Mouse (Mus musculus) forebrain, embryonic 11.5 days (tissue): Measurements from ENCODE around the gene Prkcb. TPM values are rescaled to one million over a fixed set of nuclear protein-coding genes. Genes with fewer than 3 reads are reported as not detected.

Experiments used
- ATAC-seq: fragments of 200-750 bp; cut with Nextera tagmentation; replicated peaks from 2 replicates; pipeline ENCODE4 v1.8.0; 2017; ENCODE audit warnings: moderate TSS enrichment; ENCODE audit not compliant: low FRiP score
- DNase-seq: peaks from one replicate; pipeline ENCODE4 v3.0.0-alpha.2; 2017; ENCODE audit warnings: low spot score
- H3K27ac ChIP-seq: fragments of 300-500 bp; sonication (generic); 2 replicates; pipeline ENCODE4 v1.5.1; 2014; ENCODE audit warnings: low read depth, low read length
- H3K27me3 ChIP-seq: fragments of 300-500 bp; sonication (generic); 2 replicates; pipeline ENCODE4 v1.6.1; 2014; ENCODE audit warnings: mild to moderate bottlenecking, low read length, mixed read lengths; ENCODE audit not compliant: control insufficient read depth, insufficient read depth
- H3K36me3 ChIP-seq: fragments of 300-500 bp; sonication (generic); 2 replicates; pipeline ENCODE4 v1.6.1; 2014; ENCODE audit warnings: mild to moderate bottlenecking, low read length, moderate library complexity, mixed read lengths; ENCODE audit not compliant: control insufficient read depth, insufficient read depth
- H3K4me1 ChIP-seq: fragments of 300-500 bp; sonication (generic); replicated peaks from 2 replicates; pipeline ENCODE4 v1.6.1; 2014; ENCODE audit warnings: low read length, mixed read lengths; ENCODE audit not compliant: control insufficient read depth, insufficient read depth
- H3K4me2 ChIP-seq: fragments of 300-500 bp; sonication (generic); 2 replicates; pipeline ENCODE4 v1.6.1; 2014; ENCODE audit warnings: low read depth, mild to moderate bottlenecking, low read length, moderate library complexity, mixed read lengths; ENCODE audit not compliant: severe bottlenecking
- H3K4me3 ChIP-seq: fragments of 300-500 bp; sonication (generic); 2 replicates; pipeline ENCODE4 v1.5.1; 2014; ENCODE audit warnings: low read depth, low read length
- H3K9ac ChIP-seq: fragments of 300-500 bp; sonication (generic); 2 replicates; pipeline ENCODE4 v1.6.1; 2014; ENCODE audit warnings: low read length
- H3K9me3 ChIP-seq: fragments of 300-500 bp; sonication (generic); 2 replicates; pipeline ENCODE4 v1.6.1; 2016; ENCODE audit warnings: low read length, mixed read lengths; ENCODE audit not compliant: control insufficient read depth
- WGBS: fragments of 180-500 bp; shearing (Covaris S2); extraction: QIAGEN DNeasy Blood & Tissue Kit; methylation state at CpG from one replicate; pipeline ENCODE4 v1.1.7; 2014; 5-methylcytosine and 5-hydroxymethylcytosine counted together
- polyA plus RNA-seq: library from polyadenylated mRNA; unstranded; fragments of >200 nt; fragmentation: Nextera tagmentation; extraction: Ambion mirVana; gene quantifications from 2 replicates; pipeline ENCODE4 v1.2.1, GENCODE M21; 2014

Prkcb gene
- polyA plus RNA-seq, 1 experiment from 2014 or later: 10.0 TPM

GRCm38 (mm10) chr7:122487929-122488571, 199.5 kb downstream of the Prkcb start:
- Histone ChIP-seq H3K9me3 (no peaks in the 10 kb centered on the region), H3K27me3 (no peaks in the 10 kb centered on the region), H3K36me3 (no peaks in the 10 kb centered on the region), H3K9ac (no peak overlapping the region), H3K27ac (no peak overlapping the region), H3K4me2 (no peak overlapping the region), H3K4me1 (0 out of 2 replicates have a peak, but pooled peaks cover 2% of the 10 kb centered on the region), H3K4me3 (no peak overlapping the region)
- 47% methylated on average over 11 of the region's 11 CpGs for WGBS
- ATAC-seq (no peak), DNase-seq (no peak)

- no peak overlapping the region for H3K4me2 ChIP-seq
- H3K9ac ChIP-seq: no peak overlapping the region
- no peaks in the 10 kb centered on the region for H3K36me3 ChIP-seq
- H3K4me3 ChIP-seq: no peak overlapping the region
- 0 out of 2 replicates have a peak, but pooled peaks cover 2% of the 10 kb centered on the region for H3K4me1 ChIP-seq
- H3K27ac ChIP-seq: no peak overlapping the region
- DNase-seq (no peak), ATAC-seq (no peak)
- 87% methylated on average over 8 of the region's 8 CpGs for WGBS
- no peaks in the 10 kb centered on the region for H3K27me3 ChIP-seq
- no peaks in the 10 kb centered on the region for H3K9me3 ChIP-seq
Measured at GRCm38 (mm10) chr7:122492041-122492440, 203.5 kb downstream of the Prkcb start.

GRCm38 (mm10) chr7:122492936-122493335, 204.4 kb downstream of the Prkcb start:
- H3K36me3 ChIP-seq: no peaks in the 10 kb centered on the region
- 90% methylated on average over 9 of the region's 9 CpGs for WGBS
- no peaks in the 10 kb centered on the region for H3K9me3 ChIP-seq

GRCm38 (mm10) chr7:122494088-122494487, 205.5 kb downstream of the Prkcb start:
- Histone ChIP-seq H3K27me3 (no peaks in the 10 kb centered on the region), H3K4me2 (no peak overlapping the region), H3K4me3 (no peak overlapping the region), H3K4me1 (no peaks in the 10 kb centered on the region), H3K9ac (no peak overlapping the region), H3K27ac (no peak overlapping the region), H3K9me3 (no peaks in the 10 kb centered on the region), H3K36me3 (no peaks in the 10 kb centered on the region)
- peak; percentile 69 for ATAC-seq
- WGBS: 22% methylated on average over 3 of the region's 3 CpGs
- DNase-seq: peak; percentile 72

More at GRCm38 (mm10) chr7:122492936-122493335, 204.4 kb downstream of the Prkcb start:
- no peak for DNase-seq
- H3K4me2 ChIP-seq: no peak overlapping the region
- H3K9ac ChIP-seq: no peak overlapping the region
- ATAC-seq: no peak
- H3K27ac ChIP-seq: no peak overlapping the region
- H3K4me1 ChIP-seq: 0 out of 2 replicates have a peak, but pooled peaks cover 2% of the 10 kb centered on the region
- no peaks in the 10 kb centered on the region for H3K27me3 ChIP-seq
- H3K4me3 ChIP-seq: no peak overlapping the region

GRCm38 (mm10) chr7:122497516-122497915, 209.0 kb downstream of the Prkcb start:
- Histone ChIP-seq H3K27ac (no peak overlapping the region), H3K9me3 (no peaks in the 10 kb centered on the region), H3K4me3 (no peak overlapping the region), H3K4me2 (no peak overlapping the region), H3K36me3 (no peaks in the 10 kb centered on the region), H3K4me1 (no peaks in the 10 kb centered on the region), H3K9ac (no peak overlapping the region), H3K27me3 (no peaks in the 10 kb centered on the region)
- WGBS: 88% methylated on average over 8 of the region's 8 CpGs
- ATAC-seq (no peak), DNase-seq (no peak)

- H3K4me2 ChIP-seq: no peak overlapping the region
- H3K9me3 ChIP-seq: no peaks in the 10 kb centered on the region
- no peaks in the 10 kb centered on the region for H3K27me3 ChIP-seq
- no peak for DNase-seq
- H3K9ac ChIP-seq: no peak overlapping the region
- no peaks in the 10 kb centered on the region for H3K36me3 ChIP-seq
- no peak for ATAC-seq
- H3K27ac ChIP-seq: no peak overlapping the region
- no peaks in the 10 kb centered on the region for H3K4me1 ChIP-seq
- 51% methylated on average over 5 of the region's 5 CpGs for WGBS
- H3K4me3 ChIP-seq: no peak overlapping the region
Measured at GRCm38 (mm10) chr7:122498461-122498860, 209.9 kb downstream of the Prkcb start.

- H3K4me3 ChIP-seq: no peak overlapping the region
- H3K9ac ChIP-seq: no peak overlapping the region
- ATAC-seq (no peak), DNase-seq (no peak)
- 86% methylated on average over 9 of the region's 9 CpGs for WGBS
- H3K27ac ChIP-seq: no peak overlapping the region
- H3K27me3 ChIP-seq: no peaks in the 10 kb centered on the region
- H3K4me2 ChIP-seq: no peak overlapping the region
- H3K9me3 ChIP-seq: no peaks in the 10 kb centered on the region
- no peaks in the 10 kb centered on the region for H3K36me3 ChIP-seq
- H3K4me1 ChIP-seq: no peaks in the 10 kb centered on the region
Measured at GRCm38 (mm10) chr7:122499743-122500597, 211.4 kb downstream of the Prkcb start.

GRCm38 (mm10) chr7:122506467-122506866, 217.9 kb downstream of the Prkcb start:
- no peak for DNase-seq
- no peak overlapping the region for H3K4me2 ChIP-seq
- no peaks in the 10 kb centered on the region for H3K4me1 ChIP-seq
- no peak overlapping the region for H3K27ac ChIP-seq
- no peaks in the 10 kb centered on the region for H3K36me3 ChIP-seq
- no peak overlapping the region for H3K9ac ChIP-seq
- H3K9me3 ChIP-seq: no peaks in the 10 kb centered on the region
- H3K27me3 ChIP-seq: no peaks in the 10 kb centered on the region
- no peak overlapping the region for H3K4me3 ChIP-seq
- WGBS: 79% methylated on average over 2 of the region's 2 CpGs
- ATAC-seq: no peak
